Mouse (Mus musculus): ENCODE data around the gene Mmab. TPM values are rescaled to one million over a fixed set of nuclear protein-coding genes. Genes with fewer than 3 reads are reported as not detected.
A peak's percentile ranks its signal among the peaks of the same experiment; 100 is the strongest.

Gene Mmab
- polyA plus RNA-seq, 1 experiment from 2014 or later: 11.7 TPM

GRCm38 (mm10) chr5:114465641-114466040, 21.8 kb upstream of the Mmab start:
- Histone ChIP-seq H3K4me2 (no peak overlapping the region), H3K36me3 (no peaks in the 10 kb centered on the region), H3K4me3 (replicated peaks) (no peak overlapping the region), H3K27me3 (0 out of 2 replicates have a peak, but pooled peaks cover 4% of the 10 kb centered on the region), H3K27ac (no peak overlapping the region), H3K9ac (no peak overlapping the region), H3K9me3 (replicated peaks) (no peaks in the 10 kb centered on the region), H3K4me1 (replicated peaks) (peaks cover 12% of the 10 kb centered on the region)
- DNase-seq: no peak
- no peak for ATAC-seq (ENCODE audit: low read depth)
- 71% methylated on average over 7 of the region's 7 CpGs for WGBS (ENCODE audit: insufficient replicate concordance)

- ATAC-seq (ENCODE audit: low read depth): no peak
- WGBS (ENCODE audit: insufficient replicate concordance): 53% methylated on average over 2 of the region's 2 CpGs
These were observed 20.7 kb upstream of the Mmab start for GRCm38 (mm10) chr5:114464561-114464960.

DNA sequence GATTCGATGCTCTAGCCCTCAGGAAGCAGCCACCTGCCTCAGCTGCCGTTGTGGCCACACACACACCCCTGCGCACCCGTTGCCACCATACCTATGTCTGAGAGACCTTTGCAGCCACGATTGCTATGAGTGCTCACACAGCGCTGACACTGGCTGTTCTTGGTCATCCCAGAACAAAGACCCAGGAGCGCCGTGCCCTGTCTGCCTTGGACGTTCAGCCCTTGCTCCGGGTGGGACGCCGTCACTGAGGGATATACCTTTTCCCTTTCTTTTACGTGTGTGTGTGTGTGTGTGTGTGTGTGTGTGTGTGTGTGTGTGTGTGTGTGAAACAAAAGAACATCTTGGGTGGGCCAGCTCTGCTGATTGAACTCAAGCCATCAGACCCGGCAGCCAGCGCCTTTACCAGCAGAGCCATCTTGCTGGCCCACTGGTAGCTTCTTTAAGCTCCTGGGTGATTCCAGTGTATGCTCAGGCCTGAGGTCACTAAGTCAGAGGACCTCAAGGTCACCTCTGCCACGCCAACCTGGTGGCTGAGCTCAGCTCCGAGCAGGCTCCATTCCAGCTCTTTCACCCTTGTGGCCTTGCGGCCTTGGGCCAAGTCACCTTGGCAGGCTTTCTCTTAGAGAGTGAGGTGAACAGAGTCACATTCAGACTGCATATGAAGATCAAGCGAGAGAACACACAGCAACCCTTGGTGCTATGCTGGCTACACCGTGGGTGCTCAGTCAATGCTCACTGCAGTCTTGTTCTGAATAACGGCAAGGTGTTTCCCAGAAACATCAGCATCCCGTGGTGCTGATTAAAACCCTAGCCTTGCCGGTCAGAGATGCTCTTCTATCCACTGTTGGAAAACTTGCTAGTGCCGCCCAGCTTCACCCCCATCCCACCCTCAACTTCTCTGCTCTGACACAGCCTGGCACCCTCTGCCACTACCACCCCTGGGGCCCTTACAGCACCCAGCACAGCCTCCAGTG, 18.5 kb upstream of the Mmab start:
- Histone ChIP-seq H3K9me3 (replicated peaks) (no peaks in the 10 kb centered on the region), H3K27ac (no peak overlapping the region), H3K27me3 (0 out of 2 replicates have a peak, but pooled peaks cover 4% of the 10 kb centered on the region), H3K4me3 (replicated peaks) (no peak overlapping the region), H3K4me1 (replicated peaks) (peaks cover 9% of the 10 kb centered on the region), H3K9ac (no peak overlapping the region), H3K36me3 (no peaks in the 10 kb centered on the region), H3K4me2 (no peak overlapping the region)
- 67% methylated on average over 24 of the region's 24 CpGs for WGBS (ENCODE audit: insufficient replicate concordance)
- DNase-seq (no peak), ATAC-seq (ENCODE audit: low read depth) (no peak)

More at GRCm38 (mm10) chr5:114464561-114464960, 20.7 kb upstream of the Mmab start:
- Histone ChIP-seq H3K36me3 (no peaks in the 10 kb centered on the region), H3K27me3 (0 out of 2 replicates have a peak, but pooled peaks cover 1% of the 10 kb centered on the region), H3K4me1 (replicated peaks) (peaks cover 12% of the 10 kb centered on the region), H3K9me3 (replicated peaks) (no peaks in the 10 kb centered on the region), H3K4me2 (no peak overlapping the region), H3K4me3 (replicated peaks) (no peak overlapping the region), H3K9ac (no peak overlapping the region), H3K27ac (no peak overlapping the region)
- no peak for DNase-seq

- Histone ChIP-seq H3K4me1 (replicated peaks) (peaks cover 5% of the 10 kb centered on the region), H3K27ac (no peak overlapping the region), H3K36me3 (no peaks in the 10 kb centered on the region), H3K9ac (no peak overlapping the region), H3K27me3 (0 out of 2 replicates have a peak, but pooled peaks cover 4% of the 10 kb centered on the region), H3K4me2 (no peak overlapping the region), H3K4me3 (replicated peaks) (no peak overlapping the region), H3K9me3 (replicated peaks) (no peaks in the 10 kb centered on the region)
- 3% methylated on average over 7 of the region's 7 CpGs for WGBS (ENCODE audit: insufficient replicate concordance)
- ATAC-seq (ENCODE audit: low read depth): no peak
- peak; percentile 50 for DNase-seq
These were observed 17.4 kb upstream of the Mmab start for GRCm38 (mm10) chr5:114461238-114461637.

GRCm38 (mm10) chr5:114456995-114457605, 13.2 kb upstream of the Mmab start:
- WGBS (ENCODE audit: insufficient replicate concordance): 73% methylated on average over 16 of the region's 16 CpGs
- no peaks in the 10 kb centered on the region for H3K9me3 ChIP-seq (replicated peaks)
- H3K4me2 ChIP-seq: no peak overlapping the region
- H3K36me3 ChIP-seq: peaks cover 6% of the 10 kb centered on the region; the same call in 1 of the 2 replicates
- H3K4me3 ChIP-seq (replicated peaks): no peak overlapping the region
- no peak overlapping the region for H3K27ac ChIP-seq
- peaks cover 3% of the 10 kb centered on the region; the same call in 1 of the 2 replicates for H3K4me1 ChIP-seq (replicated peaks)
- no peak overlapping the region for H3K9ac ChIP-seq
- 0 out of 2 replicates have a peak, but pooled peaks cover 4% of the 10 kb centered on the region for H3K27me3 ChIP-seq
- DNase-seq (no peak), ATAC-seq (ENCODE audit: low read depth) (no peak)

DNA sequence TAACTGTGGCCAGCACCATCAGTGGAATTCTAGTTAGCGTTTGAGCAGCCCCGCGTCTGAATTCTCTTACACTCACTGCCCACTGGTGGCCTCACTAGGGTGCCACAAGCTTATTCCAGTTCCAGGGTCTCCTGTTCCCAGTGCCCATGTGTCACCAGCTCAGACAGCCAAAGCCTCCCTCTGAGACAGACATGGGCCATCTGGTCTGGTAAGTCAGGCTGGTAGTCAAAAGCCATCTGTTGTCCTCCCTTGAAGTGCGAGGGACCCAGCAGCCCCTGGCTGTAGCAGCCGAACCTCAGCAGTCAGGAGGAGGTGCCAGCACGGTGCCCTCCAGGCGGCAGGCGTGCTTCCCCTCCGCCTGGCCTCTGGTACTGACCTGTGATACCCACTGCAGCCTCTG, 12.4 kb upstream of the Mmab start:
- ATAC-seq (ENCODE audit: low read depth): no peak
- no peak overlapping the region for H3K9ac ChIP-seq
- H3K4me1 ChIP-seq (replicated peaks): 0 out of 2 replicates have a peak, but pooled peaks cover 3% of the 10 kb centered on the region
- peaks cover 7% of the 10 kb centered on the region; the same call in 1 of the 2 replicates for H3K36me3 ChIP-seq
- no peaks in the 10 kb centered on the region for H3K9me3 ChIP-seq (replicated peaks)
- 0 out of 2 replicates have a peak, but pooled peaks cover 4% of the 10 kb centered on the region for H3K27me3 ChIP-seq
- WGBS (ENCODE audit: insufficient replicate concordance): 78% methylated on average over 9 of the region's 9 CpGs
- DNase-seq: no peak
- no peak overlapping the region for H3K4me2 ChIP-seq
- H3K4me3 ChIP-seq (replicated peaks): no peak overlapping the region
- H3K27ac ChIP-seq: no peak overlapping the region

DNA sequence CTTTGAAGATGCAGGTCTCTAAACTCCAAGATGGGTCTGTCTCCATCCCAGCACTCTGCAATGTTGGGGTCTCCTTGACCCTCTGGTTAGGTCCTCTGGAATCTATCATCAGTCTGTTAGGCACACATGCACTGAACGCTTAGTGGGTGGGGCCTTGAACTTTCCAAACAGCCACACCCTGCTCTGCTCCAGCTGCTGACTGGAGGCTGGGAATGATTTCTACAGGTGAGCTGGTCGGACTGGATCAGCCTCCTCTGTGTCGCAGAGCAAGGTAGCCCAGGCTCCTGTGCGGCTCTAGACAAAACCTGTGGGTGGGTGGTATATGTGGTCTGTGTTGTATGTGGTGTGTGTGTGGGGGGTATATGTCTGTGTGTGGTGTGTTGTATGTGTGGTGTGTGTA, 5.2 kb upstream of the Mmab start:
- H3K4me3 ChIP-seq (replicated peaks): no peak overlapping the region
- 73% methylated on average over 4 of the region's 4 CpGs for WGBS (ENCODE audit: insufficient replicate concordance)
- no peak for ATAC-seq (ENCODE audit: low read depth)
- no peak overlapping the region for H3K4me2 ChIP-seq
- H3K9me3 ChIP-seq (replicated peaks): no peaks in the 10 kb centered on the region
- H3K4me1 ChIP-seq (replicated peaks): peaks cover 14% of the 10 kb centered on the region
- H3K36me3 ChIP-seq: peaks cover 27% of the 10 kb centered on the region
- no peaks in the 10 kb centered on the region for H3K27me3 ChIP-seq
- no peak for DNase-seq
- H3K27ac ChIP-seq: no peak overlapping the region
- no peak overlapping the region for H3K9ac ChIP-seq

DNA sequence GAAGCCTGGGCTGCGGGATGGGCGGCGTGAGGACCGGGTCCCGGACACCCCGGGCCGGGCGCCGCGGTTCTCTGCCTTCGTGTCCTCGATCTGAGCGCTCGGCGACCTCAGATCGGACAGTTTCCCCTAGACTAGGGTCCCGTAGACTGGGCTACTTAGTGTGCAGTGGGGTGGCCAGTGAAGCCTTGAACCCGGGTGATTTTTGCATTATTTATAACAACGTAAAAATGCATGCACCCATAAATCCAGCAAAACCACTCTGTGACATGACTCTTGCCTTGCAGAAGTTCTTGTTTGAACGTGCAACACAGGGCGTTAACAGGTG, 470 bp upstream of the Mmab start:
- ATAC-seq (ENCODE audit: low read depth): no peak
- Histone ChIP-seq H3K4me3 (replicated peaks) (peak overlapping the region; percentile 70), H3K4me2 (peak overlapping the region; percentile 87), H3K36me3 (peaks cover 10% of the 10 kb centered on the region), H3K27me3 (no peaks in the 10 kb centered on the region), H3K27ac (no peak overlapping the region), H3K9me3 (replicated peaks) (no peaks in the 10 kb centered on the region), H3K9ac (peak overlapping the region; percentile 76), H3K4me1 (replicated peaks) (peaks cover 26% of the 10 kb centered on the region)
- WGBS (ENCODE audit: insufficient replicate concordance): under 1% methylated on average over 21 of the region's 21 CpGs
- no peak for DNase-seq

DNA sequence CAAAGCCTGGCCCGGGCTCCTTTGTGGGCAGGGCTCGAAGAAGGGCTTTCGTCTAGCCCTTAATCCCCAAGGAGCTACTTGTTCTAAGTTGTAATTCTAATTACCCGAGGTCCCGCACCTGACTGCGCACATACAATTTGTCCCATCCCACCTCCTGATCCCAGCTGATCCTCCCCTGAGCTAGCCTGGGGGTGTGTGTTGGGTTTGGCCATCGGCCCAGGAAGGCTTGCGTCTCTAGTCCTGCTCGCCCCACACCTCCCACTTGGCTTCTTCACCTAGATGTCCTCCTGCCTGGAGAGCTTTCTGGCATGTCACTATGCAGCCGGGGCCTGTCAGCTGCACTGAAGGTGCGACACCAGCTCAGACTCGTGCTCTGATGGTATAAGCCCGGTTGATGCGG, 8.3 kb downstream of the Mmab start:
- peaks cover 27% of the 10 kb centered on the region for H3K36me3 ChIP-seq
- H3K27ac ChIP-seq: no peak overlapping the region
- no peak overlapping the region for H3K4me2 ChIP-seq
- H3K9me3 ChIP-seq (replicated peaks): no peaks in the 10 kb centered on the region
- DNase-seq (no peak), ATAC-seq (ENCODE audit: low read depth) (no peak)
- no peaks in the 10 kb centered on the region; the same call in 1 of the 2 replicates for H3K4me1 ChIP-seq (replicated peaks)
- H3K4me3 ChIP-seq (replicated peaks): no peak overlapping the region
- H3K27me3 ChIP-seq: no peaks in the 10 kb centered on the region
- 84% methylated on average over 14 of the region's 14 CpGs for WGBS (ENCODE audit: insufficient replicate concordance)
- H3K9ac ChIP-seq: no peak overlapping the region; the same call in 1 of the 2 replicates

- no peak overlapping the region for H3K4me2 ChIP-seq
- no peak overlapping the region for H3K27ac ChIP-seq
- ATAC-seq (ENCODE audit: low read depth): no peak
- H3K9me3 ChIP-seq (replicated peaks): no peaks in the 10 kb centered on the region
- 73% methylated on average over 8 of the region's 8 CpGs for WGBS (ENCODE audit: insufficient replicate concordance)
- peaks cover 27% of the 10 kb centered on the region for H3K36me3 ChIP-seq
- H3K9ac ChIP-seq: no peak overlapping the region
- no peaks in the 10 kb centered on the region for H3K27me3 ChIP-seq
- DNase-seq: no peak
- no peak overlapping the region for H3K4me3 ChIP-seq (replicated peaks)
- H3K4me1 ChIP-seq (replicated peaks): no peaks in the 10 kb centered on the region
These were observed 9.5 kb downstream of the Mmab start for GRCm38 (mm10) chr5:114434359-114434758.

GRCm38 (mm10) chr5:114429781-114430180, 14.1 kb downstream of the Mmab start:
- ATAC-seq (ENCODE audit: low read depth) (no peak), DNase-seq (no peak)
- Histone ChIP-seq H3K27me3 (no peaks in the 10 kb centered on the region), H3K4me1 (replicated peaks) (no peaks in the 10 kb centered on the region), H3K36me3 (peaks cover 7% of the 10 kb centered on the region; the same call in 1 of the 2 replicates), H3K27ac (no peak overlapping the region), H3K9ac (no peak overlapping the region), H3K9me3 (replicated peaks) (no peaks in the 10 kb centered on the region), H3K4me3 (replicated peaks) (no peak overlapping the region), H3K4me2 (no peak overlapping the region)
- 62% methylated on average over 7 of the region's 7 CpGs for WGBS (ENCODE audit: insufficient replicate concordance)
